Mouse (Mus musculus) sigmoid colon, adult 10 weeks (tissue): ENCODE measurements around the gene Gm45194. TPM values are rescaled to one million over a fixed set of nuclear protein-coding genes. Genes with fewer than 3 reads are reported as not detected.

Experiments
- polyA plus RNA-seq: library from polyadenylated mRNA; stranded (reverse); fragments of 350-450 nt; fragmentation: Illumina TruSeq; extraction: RNeasy Lipid Tissue Mini Kit (QIAGEN cat#74804); gene quantifications from one replicate; pipeline ENCODE4 v1.2.3, GENCODE M21; 2014; ENCODE audit warnings: low read depth, low replicate concordance

The Gm45194 gene
- not detected for polyA plus RNA-seq

DNA sequence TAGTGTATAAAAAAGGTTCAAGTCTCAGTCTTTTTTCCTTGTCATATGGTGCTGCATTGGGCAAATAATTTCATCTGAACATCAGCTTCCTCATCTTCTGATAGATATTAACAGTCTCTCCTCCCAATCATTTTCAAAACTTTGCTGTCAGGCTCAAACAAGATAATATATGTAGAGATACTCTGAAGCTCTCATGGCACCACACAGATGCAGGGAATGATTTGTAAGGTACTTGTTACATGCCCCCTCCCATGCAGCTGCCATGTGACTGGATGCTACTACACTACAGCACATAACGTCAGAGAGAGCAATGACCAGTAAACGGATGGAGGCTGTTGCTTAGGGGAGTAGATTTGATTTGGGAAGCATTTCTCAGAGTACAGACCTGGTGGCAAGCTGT is at the start of gene Gm45194:
Gm45194 (plus strand) TSS at position 301 of the 400 bp plus-strand sequence.

DNA sequence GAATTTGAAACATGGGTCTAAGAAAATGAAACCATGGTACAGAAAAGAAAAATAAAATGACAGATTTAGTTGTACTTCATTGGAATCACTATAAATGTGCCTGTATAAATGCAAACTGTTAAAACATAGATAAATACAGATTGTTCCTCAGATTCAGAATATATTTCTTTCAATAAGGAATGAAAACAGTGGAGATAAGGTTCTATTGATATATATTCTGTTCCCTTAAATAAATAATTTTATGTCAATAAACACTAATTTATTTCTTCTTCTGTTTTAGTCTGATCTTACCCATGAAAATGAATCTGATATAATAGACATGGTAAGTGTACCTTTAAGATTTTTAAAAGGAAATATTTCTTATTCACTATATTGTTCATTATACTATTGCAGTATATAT is 119.5 kb downstream of the Gm45194 start, which contains the start of gene Tex16:
Tex16 (plus strand) TSS at position 301 of the 400 bp plus-strand sequence.

GRCm38 (mm10) chrX:112238749-112239148 is 347.6 kb downstream of the Gm45194 start, which contains the start of gene 4933403O08Rik:
Gene 4933403O08Rik (plus strand): TSS chrX:112239049.

Other genes with a start within 250 kb of the Gm45194 start
- gene Hdx, start 194.3 kb upstream of the Gm45194 start, polyA plus RNA-seq, result 0.79 TPM
- not detected for gene Tex16, start 119.6 kb downstream of the Gm45194 start, polyA plus RNA-seq